In genomic region chr8:122282501-122283355, GRCm38 (mm10) we compare ENCODE assay signal across 8 mouse cellular contexts. TPM values are rescaled to one million over a fixed set of nuclear protein-coding genes. Genes with fewer than 3 reads are reported as not detected.
A peak's percentile ranks its signal among the peaks of the same experiment; 100 is the strongest.
DNase-seq lines count a peak whose midpoint lies in the region; ATAC-seq and TF ChIP-seq lines count a peak whose summit lies in the region.

No protein-coding gene starts in this region.

- peaks cover 5% of the 10 kb centered on the region; the same call in 1 of the 2 replicates for H3K36me3 ChIP-seq in heart, embryonic 14.5 days (ENCODE audit: control insufficient read depth, insufficient read depth, low read length)
- no peaks in the 10 kb centered on the region for H3K36me3 ChIP-seq in midbrain, embryonic 11.5 days (ENCODE audit: control insufficient read depth, insufficient read depth, low read length)
- no peaks in the 10 kb centered on the region for H3K36me3 ChIP-seq in thymus, adult 2 months (ENCODE audit: control insufficient read depth, insufficient read depth, low read length)

- H3K9me3 ChIP-seq in heart, embryonic 14.5 days (ENCODE audit: control insufficient read depth, low read length): no peaks in the 10 kb centered on the region
- H3K9me3 ChIP-seq in midbrain, embryonic 11.5 days (ENCODE audit: control insufficient read depth, low read length): no peaks in the 10 kb centered on the region

- WGBS in heart, embryonic 14.5 days: 1% methylated on average over 57 of the region's 70 CpGs
- WGBS in midbrain, embryonic 11.5 days: 1% methylated on average over 68 of the region's 70 CpGs
- under 1% methylated on average over 69 of the region's 70 CpGs for WGBS in thymus, adult 2 months

- no peak for TF ChIP-seq POLR2A in thymus, adult 2 months (IDR thresholded peaks at IDR 0.05; ENCODE audit: control insufficient read depth, extremely low read depth, insufficient read depth, low read length, poor library complexity)

- no peak for TF ChIP-seq CTCF in thymus, adult 2 months (IDR thresholded peaks at IDR 0.05; ENCODE audit: borderline replicate concordance, control insufficient read depth, extremely low read depth, insufficient read depth, low read length, poor library complexity)

- peak overlapping the region; percentile 90 for H3K4me2 ChIP-seq in heart, embryonic 14.5 days (ENCODE audit: low read length)
- peak overlapping the region; percentile 81 for H3K4me2 ChIP-seq in midbrain, embryonic 11.5 days

- no peak for ATAC-seq in heart, embryonic 14.5 days (ENCODE audit: insufficient number of reproducible peaks, insufficient read depth, low FRiP score, low read depth)
- ATAC-seq in midbrain, embryonic 11.5 days (ENCODE audit: low FRiP score): no peak
- ATAC-seq in megakaryocyte progenitor cell, adult 5-6 weeks (replicated peaks; ENCODE audit: poor library complexity): no peak

- H3K4me1 ChIP-seq in heart, embryonic 14.5 days (ENCODE audit: control insufficient read depth in 2 of 2, insufficient read depth in 2 of 2, low read length in 2 of 2): peaks cover 41 to 52% of the 10 kb centered on the region in 2 experiments
- H3K4me1 ChIP-seq in midbrain, embryonic 11.5 days (ENCODE audit: control insufficient read depth, insufficient read depth, low read length): peaks cover 29% of the 10 kb centered on the region
- H3K4me1 ChIP-seq in thymus, adult 2 months (replicated peaks; ENCODE audit: control insufficient read depth, insufficient read depth, low read length): peaks cover 54% of the 10 kb centered on the region

- H3K4me3 ChIP-seq in heart, embryonic 14.5 days (ENCODE audit: control insufficient read depth in 1 of 2, insufficient read depth in 1 of 2, low read depth in 1 of 2, low read length in 2 of 2): peak overlapping the region; percentile 75 to 87
- peak overlapping the region; percentile 53 for H3K4me3 ChIP-seq in midbrain, embryonic 11.5 days (ENCODE audit: low read depth, low read length)
- H3K4me3 ChIP-seq in thymus, adult 2 months (ENCODE audit: control insufficient read depth, insufficient read depth, low read length): peak overlapping the region; percentile 67

- no peaks in the 10 kb centered on the region for H3K27me3 ChIP-seq in heart, embryonic 14.5 days (ENCODE audit: control insufficient read depth, insufficient read depth, low read length)
- H3K27me3 ChIP-seq in midbrain, embryonic 11.5 days (ENCODE audit: control insufficient read depth, insufficient read depth, low read length): peaks cover 35% of the 10 kb centered on the region
- no peaks in the 10 kb centered on the region for H3K27me3 ChIP-seq in thymus, adult 2 months (ENCODE audit: control insufficient read depth, insufficient read depth, low read length)

- peak overlapping the region; percentile 94 for H3K9ac ChIP-seq in heart, embryonic 14.5 days (ENCODE audit: low read length)
- H3K9ac ChIP-seq in midbrain, embryonic 11.5 days (ENCODE audit: low read length): peak overlapping the region; percentile 69

- peak; percentile 28 for DNase-seq in right cerebral cortex, adult 18-20 months
- DNase-seq in right cerebral cortex, postnatal 36 days (ENCODE audit: low spot score in 2 of 2): no peak
- peak; percentile 72 for DNase-seq in cerebellum, adult 9-11 months
- DNase-seq in kidney, postnatal 25 days: peak; percentile 26 to 60
- peak; percentile 94 for DNase-seq in midbrain, embryonic 11.5 days (ENCODE audit: low spot score, missing footprints)
- DNase-seq in thymus, adult 2 months: peak; percentile 57

- H3K27ac ChIP-seq in heart, embryonic 14.5 days (replicated peaks in 1 of 2; ENCODE audit: control insufficient read depth in 1 of 2, insufficient read depth in 1 of 2, low read depth in 2 of 2, low read length in 2 of 2): peak overlapping the region; percentile 11 to 88
- 0 out of 2 replicates have a peak overlapping the region, but pooled peaks have one; percentile 7 for H3K27ac ChIP-seq in midbrain, embryonic 11.5 days (ENCODE audit: low read depth, low read length)
- H3K27ac ChIP-seq in thymus, adult 2 months (ENCODE audit: control insufficient read depth, insufficient read depth, low read length): peak overlapping the region; percentile 16; the same call in 1 of the 2 replicates

RNA-seq across cellular contexts. Expression of gene Zfpm1, which starts 0.8 kb away (rescaled TPM):
- 4.4 and 6.1 TPM in 2 replicates for polyA plus RNA-seq in heart, embryonic 14.5 days (2014; fragmentation: Nextera tagmentation; extraction: Ambion mirVana)
- polyA plus RNA-seq in midbrain, embryonic 11.5 days (2014; fragmentation: Nextera tagmentation; extraction: Ambion mirVana): 1.6 and 1.8 TPM in 2 replicates
- 100 and 134 TPM in 2 replicates for polyA plus RNA-seq in thymus, adult 2 months (2012; rRNA removed)
- total RNA-seq in megakaryocyte progenitor cell, adult 5-6 weeks (2015): 12.2 and 21.6 TPM in 2 replicates
- total RNA-seq in megakaryocyte progenitor cell, adult 5-6 weeks (2017): 9.9 and 20.3 TPM in 2 replicates

Comparison
In these comparisons a context has a peak if more than half of its experiments do, and no peak if none do; other contexts are left out.
1. DNase-seq: peak in right cerebral cortex, adult 18-20 months (single experiment), cerebellum, adult 9-11 months (single experiment), kidney, postnatal 25 days (2 of 2), midbrain, embryonic 11.5 days (single experiment) and thymus, adult 2 months (single experiment); none in right cerebral cortex, postnatal 36 days (0 of 2).
2. RNA of gene Zfpm1, which starts 0.8 kb away (polyA plus RNA-seq): 100 to 134 TPM in thymus, adult 2 months; 4.4 to 6.1 TPM in heart, embryonic 14.5 days and 1.6 to 1.8 TPM in midbrain, embryonic 11.5 days; every median in the first group is over 10 times any median in the second.
3. Peak in every context shown above with its lines, with median percentiles within 50 percentile points of each other: H3K27ac ChIP-seq and H3K4me3 ChIP-seq.